Mouse (Mus musculus): ENCODE data around the gene Med13l.

Med13l gene

GRCm38 (mm10) chr5:118734455-118734854 is 174.0 kb downstream of the Med13l start:
- in situ Hi-C loops (cut with MboI; ENCODE audit: low pct_unique_long_range_greater_than_20kb in 1 of 2, low sequenced_read_pairs in 2 of 2, unreplicated experiment in 1 of 2), result no loop called here

DNA sequence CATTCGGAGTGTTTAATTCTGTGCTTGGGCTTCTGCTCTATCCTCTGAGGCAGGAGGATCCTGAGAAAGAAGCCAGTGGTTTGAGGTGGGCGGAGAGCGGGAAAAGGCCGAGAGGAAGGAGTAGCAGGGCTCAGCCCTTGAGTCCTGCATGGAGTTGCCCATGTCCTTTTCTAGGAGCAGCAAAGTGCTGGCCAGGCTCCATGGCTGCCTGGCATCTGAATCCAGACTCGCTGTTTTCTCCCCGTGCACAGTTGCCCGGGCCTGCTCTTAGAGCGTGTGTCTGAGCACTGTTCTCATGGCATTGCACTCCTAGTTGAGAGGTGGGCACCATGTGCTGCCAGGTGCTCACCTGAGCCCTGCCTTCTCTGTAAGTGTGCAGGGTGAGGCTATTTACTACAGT is 175.3 kb downstream of the Med13l start:
- in situ Hi-C loops (cut with MboI; ENCODE audit: low pct_unique_long_range_greater_than_20kb in 1 of 2, low sequenced_read_pairs in 2 of 2, unreplicated experiment in 1 of 2), result no loop called here

- in situ Hi-C loops (cut with MboI; ENCODE audit: low pct_unique_long_range_greater_than_20kb in 1 of 2, low sequenced_read_pairs in 2 of 2, unreplicated experiment in 1 of 2), result no loop called here
Measured at GRCm38 (mm10) chr5:118737548-118737947, 177.1 kb downstream of the Med13l start.

GRCm38 (mm10) chr5:118743067-118743466 is 182.6 kb downstream of the Med13l start:
- in situ Hi-C loops (cut with MboI; ENCODE audit: low pct_unique_long_range_greater_than_20kb in 1 of 2, low sequenced_read_pairs in 2 of 2, unreplicated experiment in 1 of 2), result no loop called here

DNA sequence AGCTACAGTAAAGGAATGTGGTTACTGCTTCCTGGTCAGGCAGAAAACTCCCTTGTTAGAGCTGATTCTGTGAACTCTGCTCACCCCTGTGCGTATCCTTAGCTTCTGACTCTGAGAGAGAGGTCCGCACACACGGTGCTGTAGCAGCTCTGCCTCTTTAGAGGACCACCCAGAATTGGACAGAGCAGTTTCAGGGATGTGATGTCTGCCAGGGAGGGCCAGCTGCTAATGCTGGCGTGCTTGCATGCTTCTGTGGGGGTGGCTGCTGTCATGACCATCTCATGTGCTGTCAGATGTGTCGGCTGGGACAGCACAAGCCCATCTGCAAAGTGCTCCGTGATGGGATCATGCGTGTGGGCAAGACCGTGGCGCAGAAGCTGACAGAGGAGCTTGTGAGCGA is 186.5 kb downstream of the Med13l start:
- in situ Hi-C loops (cut with MboI; ENCODE audit: low pct_unique_long_range_greater_than_20kb in 1 of 2, low sequenced_read_pairs in 2 of 2, unreplicated experiment in 1 of 2), result no loop called here

GRCm38 (mm10) chr5:118751446-118752179 is 191.1 kb downstream of the Med13l start:
- in situ Hi-C loops (cut with MboI; ENCODE audit: low pct_unique_long_range_greater_than_20kb in 1 of 2, low sequenced_read_pairs in 2 of 2, unreplicated experiment in 1 of 2), result no loop called here

GRCm38 (mm10) chr5:118752868-118753267 is 192.4 kb downstream of the Med13l start:
- in situ Hi-C loops (cut with MboI; ENCODE audit: low pct_unique_long_range_greater_than_20kb in 1 of 2, low sequenced_read_pairs in 2 of 2, unreplicated experiment in 1 of 2), result no loop called here

GRCm38 (mm10) chr5:118753471-118754044 is 193.1 kb downstream of the Med13l start:
- in situ Hi-C loops (cut with MboI; ENCODE audit: low pct_unique_long_range_greater_than_20kb in 1 of 2, low sequenced_read_pairs in 2 of 2, unreplicated experiment in 1 of 2), result no loop called here

DNA sequence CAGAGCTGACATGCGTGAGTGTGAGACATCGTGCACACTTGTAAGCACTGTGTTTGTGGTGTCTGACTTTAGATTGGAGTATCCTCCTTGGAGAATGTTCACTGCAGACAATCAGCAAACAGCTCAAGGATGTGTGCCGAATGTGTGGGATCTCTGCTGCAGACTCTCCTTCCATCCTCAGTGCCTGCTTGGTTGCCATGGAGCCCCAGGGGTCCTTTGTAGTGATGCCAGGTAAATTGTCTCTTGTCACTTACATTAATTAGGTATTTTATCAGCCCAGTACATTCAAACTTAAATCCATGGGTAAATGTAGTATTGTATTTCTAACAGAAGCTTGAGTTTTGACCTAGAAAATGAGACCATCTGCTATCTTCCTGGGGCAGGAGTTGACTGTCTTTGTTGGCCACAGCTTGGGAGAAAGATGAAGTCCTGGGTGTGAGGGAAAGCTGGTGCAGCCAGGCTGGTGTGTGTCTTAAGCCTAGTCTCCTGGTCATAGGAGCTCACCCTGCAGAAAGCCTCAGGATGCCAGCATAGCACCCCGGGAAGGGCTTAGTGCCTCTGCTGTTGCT is 193.8 kb downstream of the Med13l start:
- in situ Hi-C loops (cut with MboI; ENCODE audit: low pct_unique_long_range_greater_than_20kb in 1 of 2, low sequenced_read_pairs in 2 of 2, unreplicated experiment in 1 of 2), result no loop called here

- in situ Hi-C loops (cut with MboI; ENCODE audit: low pct_unique_long_range_greater_than_20kb in 1 of 2, low sequenced_read_pairs in 2 of 2, unreplicated experiment in 1 of 2), result no loop called here
Measured at GRCm38 (mm10) chr5:118756078-118756477, 195.6 kb downstream of the Med13l start.

- in situ Hi-C loops (cut with MboI; ENCODE audit: low pct_unique_long_range_greater_than_20kb in 1 of 2, low sequenced_read_pairs in 2 of 2, unreplicated experiment in 1 of 2), result no loop called here
Measured at GRCm38 (mm10) chr5:118757396-118758301, 197.2 kb downstream of the Med13l start.

DNA sequence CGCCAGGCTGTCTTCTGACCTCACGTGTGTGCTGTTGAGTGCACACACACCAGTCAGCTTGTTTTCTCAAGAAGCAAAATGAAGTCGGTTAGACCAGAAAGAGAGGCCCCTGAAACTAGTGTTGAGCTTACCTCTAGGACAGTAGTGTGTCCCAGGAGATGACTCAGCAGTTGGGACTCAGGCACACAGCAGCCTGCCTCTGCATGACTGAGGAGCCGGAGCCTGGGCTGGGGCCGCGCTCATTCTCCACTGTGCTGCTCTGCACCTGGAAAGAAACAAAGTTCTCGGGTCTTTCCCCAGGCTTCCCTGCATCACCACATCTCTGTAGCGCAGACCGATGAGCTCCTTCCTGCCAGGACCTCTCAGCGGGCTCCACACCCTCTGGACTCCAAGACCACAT is 200.5 kb downstream of the Med13l start:
- in situ Hi-C loops (cut with MboI; ENCODE audit: low pct_unique_long_range_greater_than_20kb in 1 of 2, low sequenced_read_pairs in 2 of 2, unreplicated experiment in 1 of 2), result no loop called here

GRCm38 (mm10) chr5:118762499-118763185 is 202.2 kb downstream of the Med13l start:
- in situ Hi-C loops (cut with MboI; ENCODE audit: low pct_unique_long_range_greater_than_20kb in 1 of 2, low sequenced_read_pairs in 2 of 2, unreplicated experiment in 1 of 2), result no loop called here

DNA sequence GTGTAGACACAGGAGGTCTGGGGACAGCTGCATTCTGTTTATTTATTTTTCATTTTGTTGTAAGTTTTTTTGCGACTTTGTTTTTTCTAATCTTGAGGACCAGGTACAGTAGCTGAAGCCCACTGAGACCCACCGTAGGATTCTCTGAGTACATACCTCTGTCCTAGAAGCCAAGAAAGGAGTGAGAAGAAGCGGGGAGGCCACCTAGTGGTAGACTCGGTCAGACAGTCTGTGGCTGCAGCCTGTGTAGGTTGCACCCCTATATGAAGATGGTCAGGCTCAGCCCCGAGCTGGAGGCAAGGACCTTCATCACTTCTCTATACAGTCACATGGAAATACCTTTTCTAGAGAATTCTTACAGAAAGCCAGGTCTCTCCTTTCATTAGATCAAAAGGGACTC is 202.9 kb downstream of the Med13l start:
- in situ Hi-C loops (cut with MboI; ENCODE audit: low pct_unique_long_range_greater_than_20kb in 1 of 2, low sequenced_read_pairs in 2 of 2, unreplicated experiment in 1 of 2), result no loop called here

- in situ Hi-C loops (cut with MboI; ENCODE audit: low pct_unique_long_range_greater_than_20kb in 1 of 2, low sequenced_read_pairs in 2 of 2, unreplicated experiment in 1 of 2), result no loop called here
Measured at GRCm38 (mm10) chr5:118769143-118769542, 208.7 kb downstream of the Med13l start.

GRCm38 (mm10) chr5:118773866-118774265 is 213.4 kb downstream of the Med13l start:
- in situ Hi-C loops (cut with MboI; ENCODE audit: low pct_unique_long_range_greater_than_20kb in 1 of 2, low sequenced_read_pairs in 2 of 2, unreplicated experiment in 1 of 2), result loop anchor here in 1 of 2 experiments (10.0 kb wide), 1 partner anchor 489 kb away; no protein-coding TSS in a partner anchor

DNA sequence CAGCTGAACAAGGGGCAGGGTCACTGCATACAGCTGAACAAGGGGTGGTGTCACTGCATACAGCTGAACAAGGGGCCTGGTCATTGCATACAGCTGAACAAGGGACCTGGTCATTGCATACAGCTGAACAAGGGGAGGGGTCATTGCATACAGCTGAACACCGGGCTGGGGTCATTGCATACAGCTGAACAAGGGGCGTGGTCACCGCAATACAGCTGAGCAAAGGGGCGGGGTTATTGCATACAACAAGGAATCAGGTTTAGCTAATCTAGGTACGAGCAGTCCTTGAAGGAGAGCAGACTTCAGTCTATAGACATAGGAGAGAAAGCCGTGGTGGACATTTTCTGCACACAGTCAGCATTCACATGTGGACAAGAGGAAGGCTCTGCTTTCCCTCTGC is 215.9 kb downstream of the Med13l start:
- in situ Hi-C loops (cut with MboI; ENCODE audit: low pct_unique_long_range_greater_than_20kb in 1 of 2, low sequenced_read_pairs in 2 of 2, unreplicated experiment in 1 of 2), result loop anchor here (10.0 to 25.0 kb wide), 3 partner anchors 492 to 936 kb away; no protein-coding TSS in a partner anchor

GRCm38 (mm10) chr5:118781598-118781997 is 221.1 kb downstream of the Med13l start:
- in situ Hi-C loops (cut with MboI; ENCODE audit: low pct_unique_long_range_greater_than_20kb in 1 of 2, low sequenced_read_pairs in 2 of 2, unreplicated experiment in 1 of 2), result loop anchor here (5.0 to 25.0 kb wide), 4 partner anchors 36 to 931 kb away; no protein-coding TSS in a partner anchor
